Mouse (Mus musculus) liver, postnatal 0 days (tissue): ENCODE data around the gene Cttnbp2nl.

Experiments used
- CTCF ChIP-seq: sonication (generic); IDR thresholded peaks from 2 replicates; pipeline ENCODE4 v1.5.1; 2016; ENCODE audit warnings: antibody characterized with exemption, low read depth
- EP300 ChIP-seq: IDR thresholded peaks from 2 replicates; pipeline ENCODE4 v1.6.1; 2016; ENCODE audit warnings: antibody characterized with exemption, low read depth, mild to moderate bottlenecking

- TF ChIP-seq CTCF (no peak), EP300 (no peak)
Observed at GRCm38 (mm10) chr3:104961066-104962059, 91.6 kb downstream of the Cttnbp2nl start, which contains the start of gene Wnt2b.
